Mouse (Mus musculus) monocyte, adult 59 days (primary cell): Measurements from ENCODE around the gene 4833420G17Rik. TPM values are rescaled to one million over a fixed set of nuclear protein-coding genes. Genes with fewer than 3 reads are reported as not detected.

Source experiments
- total RNA-seq, 2 experiments: library from RNA; stranded (reverse); gene quantifications; one replicate each; pipeline ENCODE4 v1.2.4; 2023

4833420G17Rik gene
- 10 to 100 TPM; 43.7 to 44.4 TPM for total RNA-seq

DNA sequence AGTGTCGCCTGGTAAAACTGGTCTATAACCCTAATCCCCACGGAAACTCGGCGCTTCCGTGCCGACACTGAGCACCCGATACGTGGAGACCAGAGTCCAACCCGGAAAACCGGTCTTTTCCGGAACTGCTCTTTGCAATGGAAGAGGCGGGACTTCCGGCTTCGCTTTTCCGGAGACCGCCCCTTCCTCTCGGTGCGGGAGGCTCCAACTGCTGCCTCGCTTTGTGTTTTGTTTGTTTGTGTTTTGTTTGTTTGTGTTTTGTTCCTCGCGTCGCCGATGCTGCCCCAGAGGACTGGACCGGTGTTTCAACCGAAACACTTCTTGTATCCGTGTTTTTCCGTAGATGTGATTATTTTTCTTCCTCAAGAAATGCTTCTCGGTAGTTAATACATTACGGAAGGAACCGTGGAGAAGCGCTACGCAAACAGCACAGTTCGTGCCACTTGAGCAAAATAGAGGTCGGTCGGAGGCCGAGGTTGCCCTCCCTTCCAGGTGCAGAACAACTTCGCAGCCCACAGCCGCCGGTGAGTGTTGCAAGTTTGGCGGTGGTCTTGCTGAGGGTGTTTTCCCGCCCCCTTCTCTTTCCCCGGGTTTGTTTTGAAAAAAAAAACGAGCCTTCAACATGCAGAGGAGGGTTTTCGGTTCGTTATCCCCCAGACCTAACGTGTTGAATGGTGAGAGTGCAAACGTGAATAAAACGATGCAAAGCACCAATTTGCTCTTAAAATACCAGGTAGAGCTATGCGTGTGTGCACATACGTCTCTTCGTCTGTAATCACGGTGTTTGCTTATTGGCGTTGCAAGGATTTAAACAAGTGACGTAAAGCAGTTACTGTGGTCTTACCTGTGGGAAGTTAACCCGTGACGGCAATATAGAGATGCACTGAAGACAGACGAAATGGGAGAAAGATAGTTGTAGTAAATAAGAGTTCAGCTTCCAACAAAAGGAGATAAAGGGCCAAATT, at the start of gene 4833420G17Rik:
Gene 4833420G17Rik (plus strand): TSS at position 173 of the 965 bp plus-strand sequence.

DNA sequence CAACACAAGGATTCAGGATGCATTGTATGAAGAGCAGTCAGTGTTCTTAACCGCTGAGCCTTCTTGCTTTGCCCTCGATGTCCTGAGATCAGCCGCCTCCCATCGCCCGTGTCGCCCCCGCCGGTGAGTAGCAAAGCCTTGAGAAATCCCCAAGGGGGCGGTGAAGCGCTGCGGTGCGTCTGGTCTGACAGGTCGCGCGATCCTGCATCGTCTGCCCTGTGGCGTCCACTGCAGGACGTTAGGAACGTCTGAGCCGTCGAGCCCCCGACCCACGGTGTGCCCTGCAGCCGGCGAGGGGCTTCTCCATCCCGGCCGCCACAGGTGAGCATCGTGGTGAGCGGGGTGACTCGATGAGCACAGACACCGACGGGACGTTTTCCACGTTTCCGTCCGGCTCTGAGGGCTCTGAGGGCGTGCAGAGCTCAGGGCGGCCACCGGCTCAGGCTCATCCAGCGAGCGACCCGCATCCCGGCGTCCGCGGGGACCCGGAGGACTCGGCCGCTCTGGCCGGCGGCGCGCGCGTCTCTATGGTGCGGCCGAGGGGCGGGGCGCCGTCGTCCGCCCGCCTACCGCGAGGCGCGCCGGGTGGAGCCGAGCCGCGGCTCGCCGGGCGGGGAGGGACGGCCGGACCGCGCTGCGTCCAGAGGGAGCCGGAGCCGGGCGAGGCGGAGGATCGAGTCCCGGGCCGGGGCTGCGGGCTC, 25.5 kb downstream of the 4833420G17Rik start, which contains the start of the genes Tmem267 and 3110070M22Rik:
Gene Tmem267 (plus strand): TSS at position 160 of the 701 bp plus-strand sequence.
Gene 3110070M22Rik (minus strand): TSS at position 504 of the 701 bp plus-strand sequence.

Other genes with a start within 250 kb of the 4833420G17Rik start
- gene Paip1, start 34.2 kb upstream of the 4833420G17Rik start, total RNA-seq: 10 to 100 TPM; 59.0 to 59.7 TPM
- 1 to 10 TPM; 2.5 to 2.9 TPM for gene Tmem267, start 25.3 kb downstream of the 4833420G17Rik start, total RNA-seq
- not detected for gene 3110070M22Rik, start 25.6 kb downstream of the 4833420G17Rik start, total RNA-seq
- not detected for gene Ccl28, start 161.1 kb downstream of the 4833420G17Rik start, total RNA-seq
- gene Hmgcs1, start 227.6 kb downstream of the 4833420G17Rik start, total RNA-seq: 10 to 100 TPM; 46.2 to 52.9 TPM